Mouse (Mus musculus): ENCODE measurements around the gene Pkd2l1. TPM values are rescaled to one million over a fixed set of nuclear protein-coding genes. Genes with fewer than 3 reads are reported as not detected.

Gene Pkd2l1
- 0.01 and 0.03 TPM in 2 replicates for polyA plus RNA-seq (2012; rRNA removed)
- not detected in 2 replicates for polyA plus RNA-seq (2014; fragmentation: Nextera tagmentation; extraction: Ambion mirVana)

GRCm38 (mm10) chr19:44192342-44192741 is at the start of gene Pkd2l1:
TSS of gene Pkd2l1 (minus strand) at chr19:44192442.
- DNase-seq (ENCODE audit: low spot score) = no peak
- H3K4me3 ChIP-seq (replicated peaks; ENCODE audit: low read length) = no peak within 1 kb of the TSS
- no peak for TF ChIP-seq POLR2A (IDR thresholded peaks at IDR 0.05; ENCODE audit: borderline replicate concordance, extremely low read depth, insufficient read depth, insufficient read length)

DNA sequence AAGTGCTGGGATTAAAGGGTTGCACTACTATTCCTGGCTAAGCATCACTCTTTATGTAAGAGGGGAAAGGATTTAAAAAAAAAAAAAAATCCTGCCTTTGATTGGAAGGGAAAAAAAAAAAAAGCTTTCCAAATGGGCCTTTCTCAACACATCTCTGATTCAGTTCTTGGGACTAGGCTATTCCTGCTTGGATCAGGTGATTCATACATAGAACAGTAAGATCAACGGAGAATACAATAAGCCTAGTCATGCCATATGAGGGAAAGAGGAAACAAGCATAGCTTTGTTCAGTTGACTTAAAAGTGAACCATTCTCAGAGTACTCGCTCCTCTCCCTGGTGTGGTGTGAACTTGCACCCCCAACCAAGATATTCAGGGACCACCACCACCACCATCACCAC is 46.7 kb upstream of the Pkd2l1 start:
- Histone ChIP-seq H3K36me3 (ENCODE audit: control insufficient read depth, insufficient read depth, low read length) (no peaks in the 10 kb centered on the region), H3K4me1 (ENCODE audit: control insufficient read depth, insufficient read depth, low read length) (no peaks in the 10 kb centered on the region), H3K4me2 (replicated peaks; ENCODE audit: low read depth, low read length, severe bottlenecking) (no peak overlapping the region), H3K27ac (replicated peaks; ENCODE audit: low read depth, low read length) (no peak overlapping the region), H3K9ac (ENCODE audit: low read depth, low read length, severe bottlenecking) (no peak overlapping the region), H3K9me3 (ENCODE audit: control insufficient read depth, low read length) (no peaks in the 10 kb centered on the region), H3K27me3 (ENCODE audit: control insufficient read depth, insufficient read depth, low read length) (no peaks in the 10 kb centered on the region), H3K4me3 (replicated peaks; ENCODE audit: low read length) (no peak overlapping the region)
- TF ChIP-seq POLR2A (IDR thresholded peaks at IDR 0.05; ENCODE audit: borderline replicate concordance, extremely low read depth, insufficient read depth, insufficient read length) = no peak
- ATAC-seq (ENCODE audit: low FRiP score, low read depth) (no peak), DNase-seq (ENCODE audit: low spot score) (no peak)
- WGBS = 76% methylated on average over 2 of the region's 2 CpGs

More at GRCm38 (mm10) chr19:44192342-44192741, at the start of gene Pkd2l1:
- Histone ChIP-seq H3K4me1 (ENCODE audit: control insufficient read depth, insufficient read depth, low read length) (no peaks in the 10 kb centered on the region), H3K27ac (replicated peaks; ENCODE audit: low read depth, low read length) (no peak within 1 kb of the TSS), H3K9me3 (ENCODE audit: control insufficient read depth, low read length) (no peaks in the 10 kb centered on the region), H3K9ac (ENCODE audit: low read depth, low read length, severe bottlenecking) (no peak within 1 kb of the TSS), H3K27me3 (ENCODE audit: control insufficient read depth, insufficient read depth, low read length) (no peaks in the 10 kb centered on the region), H3K4me2 (replicated peaks; ENCODE audit: low read depth, low read length, severe bottlenecking) (no peak within 1 kb of the TSS), H3K36me3 (ENCODE audit: control insufficient read depth, insufficient read depth, low read length) (no peaks in the 10 kb centered on the region)
- 50% methylated on average over 3 of the region's 3 CpGs for WGBS
- ATAC-seq (ENCODE audit: low FRiP score, low read depth) = no peak

DNA sequence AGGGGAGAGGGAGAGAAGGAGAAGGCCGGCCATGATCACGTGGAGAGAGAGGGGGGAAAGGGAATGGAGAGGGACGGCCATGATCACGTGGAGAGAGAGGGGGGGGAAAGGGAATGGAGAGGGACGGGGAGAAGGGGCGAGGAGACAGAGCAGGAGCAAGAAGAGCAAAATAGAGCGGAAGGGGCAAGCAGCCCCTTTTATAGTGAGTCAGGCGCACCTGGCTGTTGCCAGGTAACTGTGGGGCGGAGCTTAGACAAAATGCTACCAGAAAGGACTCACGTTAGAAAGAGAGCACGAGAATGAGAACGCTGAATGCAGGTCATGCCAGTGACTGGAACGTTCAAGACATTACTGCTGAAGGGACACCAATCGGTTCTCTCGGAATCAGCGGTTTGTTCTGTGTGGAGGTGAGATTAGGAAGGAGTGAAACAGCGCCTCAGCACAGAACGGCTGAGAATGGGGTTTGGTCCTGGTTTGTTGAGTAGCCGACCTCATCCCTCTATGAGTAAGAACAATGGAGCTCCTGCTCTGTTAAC is 45.3 kb upstream of the Pkd2l1 start:
- WGBS = 17% methylated on average over 19 of the region's 19 CpGs

GRCm38 (mm10) chr19:44231608-44232151 is 39.4 kb upstream of the Pkd2l1 start:
- H3K9me3 ChIP-seq (ENCODE audit: control insufficient read depth, low read length) = no peaks in the 10 kb centered on the region
- H3K27ac ChIP-seq (replicated peaks; ENCODE audit: low read depth, low read length) = no peak overlapping the region
- ATAC-seq (ENCODE audit: low FRiP score, low read depth) (no peak), DNase-seq (ENCODE audit: low spot score) (no peak)
- H3K4me2 ChIP-seq (replicated peaks; ENCODE audit: low read depth, low read length, severe bottlenecking) = no peak overlapping the region
- H3K9ac ChIP-seq (ENCODE audit: low read depth, low read length, severe bottlenecking) = no peak overlapping the region
- H3K4me3 ChIP-seq (replicated peaks; ENCODE audit: low read length) = no peak overlapping the region
- WGBS = 86% methylated on average over 4 of the region's 4 CpGs
- no peaks in the 10 kb centered on the region for H3K36me3 ChIP-seq (ENCODE audit: control insufficient read depth, insufficient read depth, low read length)
- H3K27me3 ChIP-seq (ENCODE audit: control insufficient read depth, insufficient read depth, low read length) = no peaks in the 10 kb centered on the region
- TF ChIP-seq POLR2A (IDR thresholded peaks at IDR 0.05; ENCODE audit: borderline replicate concordance, extremely low read depth, insufficient read depth, insufficient read length) = no peak
- H3K4me1 ChIP-seq (ENCODE audit: control insufficient read depth, insufficient read depth, low read length) = no peaks in the 10 kb centered on the region

More for the DNA sequence above, 45.3 kb upstream of the Pkd2l1 start:
- DNase-seq (ENCODE audit: low spot score) = no peak
- H3K9ac ChIP-seq (ENCODE audit: low read depth, low read length, severe bottlenecking) = no peak overlapping the region
- H3K27me3 ChIP-seq (ENCODE audit: control insufficient read depth, insufficient read depth, low read length) = no peaks in the 10 kb centered on the region
- TF ChIP-seq POLR2A (IDR thresholded peaks at IDR 0.05; ENCODE audit: borderline replicate concordance, extremely low read depth, insufficient read depth, insufficient read length) = no peak
- no peak overlapping the region for H3K27ac ChIP-seq (replicated peaks; ENCODE audit: low read depth, low read length)
- H3K36me3 ChIP-seq (ENCODE audit: control insufficient read depth, insufficient read depth, low read length) = no peaks in the 10 kb centered on the region
- H3K4me3 ChIP-seq (replicated peaks; ENCODE audit: low read length) = peak overlapping the region; percentile 11; the same call in 1 of the 2 replicates
- H3K9me3 ChIP-seq (ENCODE audit: control insufficient read depth, low read length) = no peaks in the 10 kb centered on the region
- peak overlapping the region; percentile 38 for H3K4me2 ChIP-seq (replicated peaks; ENCODE audit: low read depth, low read length, severe bottlenecking)
- no peaks in the 10 kb centered on the region for H3K4me1 ChIP-seq (ENCODE audit: control insufficient read depth, insufficient read depth, low read length)
- ATAC-seq (ENCODE audit: low FRiP score, low read depth) = no peak

- no peak for TF ChIP-seq POLR2A (IDR thresholded peaks at IDR 0.05; ENCODE audit: borderline replicate concordance, extremely low read depth, insufficient read depth, insufficient read length)
- no peak for ATAC-seq (ENCODE audit: low FRiP score, low read depth)
- DNase-seq (ENCODE audit: low spot score) = no peak
- Histone ChIP-seq H3K9ac (ENCODE audit: low read depth, low read length, severe bottlenecking) (no peak overlapping the region), H3K27ac (replicated peaks; ENCODE audit: low read depth, low read length) (no peak overlapping the region), H3K9me3 (ENCODE audit: control insufficient read depth, low read length) (no peaks in the 10 kb centered on the region), H3K36me3 (ENCODE audit: control insufficient read depth, insufficient read depth, low read length) (no peaks in the 10 kb centered on the region), H3K4me3 (replicated peaks; ENCODE audit: low read length) (no peak overlapping the region), H3K4me2 (replicated peaks; ENCODE audit: low read depth, low read length, severe bottlenecking) (no peak overlapping the region), H3K27me3 (ENCODE audit: control insufficient read depth, insufficient read depth, low read length) (no peaks in the 10 kb centered on the region), H3K4me1 (ENCODE audit: control insufficient read depth, insufficient read depth, low read length) (no peaks in the 10 kb centered on the region)
- WGBS = 67% methylated on average over 3 of the region's 3 CpGs
These were observed 38.0 kb upstream of the Pkd2l1 start for GRCm38 (mm10) chr19:44230212-44230611.
